Mouse (Mus musculus): Measurements from ENCODE around the gene Mnat1.
A peak's percentile ranks its signal among the peaks of the same experiment; 100 is the strongest.
"Not testable (repeated sequence)": the region's sequence is repeated elsewhere in the genome, so short reads cannot be mapped to it uniquely, and the experiment has no call there.

Gene Mnat1

DNA sequence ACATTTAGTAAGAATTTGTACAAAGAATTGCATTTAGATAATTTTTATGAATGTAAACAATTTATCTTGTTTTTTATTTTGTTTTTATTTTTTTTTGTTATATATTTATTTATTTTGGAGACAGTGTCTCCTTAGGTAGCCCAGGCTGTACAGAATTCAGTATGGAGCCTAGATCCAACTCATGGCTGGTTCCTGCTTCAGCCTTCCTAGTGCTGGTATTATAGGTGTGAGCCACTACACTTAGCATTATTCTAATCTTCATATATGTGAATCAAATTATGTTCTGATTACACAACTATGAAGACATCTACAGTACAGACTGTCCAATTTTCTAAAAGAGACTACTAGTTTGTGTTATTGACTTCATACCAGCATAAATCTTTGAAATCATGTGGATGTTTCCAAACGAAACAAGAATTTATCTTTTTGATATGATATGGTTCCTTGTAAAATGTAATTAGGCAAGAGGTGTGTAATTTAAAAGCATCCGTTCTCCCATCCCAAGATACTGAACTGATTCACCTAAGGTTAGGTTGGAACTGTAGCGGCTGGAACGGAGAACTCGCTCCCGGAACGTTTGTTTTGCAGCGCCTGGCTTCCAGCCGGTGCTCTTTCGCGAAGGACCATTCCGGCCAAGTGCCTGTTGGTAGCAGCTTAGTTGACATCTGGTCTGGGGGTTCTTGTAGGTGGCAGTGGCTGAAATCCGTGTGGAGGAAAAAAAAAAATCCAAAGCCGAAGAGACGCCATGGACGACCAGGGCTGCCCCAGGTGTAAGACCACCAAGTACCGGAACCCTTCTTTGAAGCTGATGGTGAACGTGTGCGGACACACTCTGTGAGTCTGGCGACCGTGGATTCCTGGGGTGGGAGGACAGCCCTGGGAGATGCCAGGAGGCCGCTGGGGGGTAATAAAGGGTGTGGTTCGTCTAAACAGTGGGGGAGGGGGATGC, at the start of gene Mnat1:
TSS of gene Mnat1 (plus strand) at position 625 of the 949 bp plus-strand sequence.
- peak; percentile 89 for DNase-seq

DNA sequence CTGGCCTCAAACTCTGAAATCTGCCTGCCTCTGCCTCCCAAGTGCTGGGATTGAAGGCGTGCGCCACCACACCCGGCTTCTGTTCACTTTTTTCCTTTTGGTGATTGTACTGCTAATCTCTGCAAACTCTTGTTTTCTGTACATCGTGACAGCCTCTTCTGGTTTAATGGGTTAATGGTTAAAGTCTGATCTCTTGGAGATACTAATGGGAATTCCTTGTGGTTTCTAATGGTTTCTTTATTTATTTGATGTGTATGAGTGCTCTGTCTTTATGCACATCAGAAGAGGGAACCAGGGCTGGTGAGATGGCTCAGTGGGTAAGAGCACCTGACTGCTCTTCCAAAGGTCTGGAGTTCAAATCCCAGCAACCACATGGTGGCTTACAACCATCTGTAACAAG, 41.7 kb upstream of the Mnat1 start:
- DNase-seq: not testable (repeated sequence)

DNA sequence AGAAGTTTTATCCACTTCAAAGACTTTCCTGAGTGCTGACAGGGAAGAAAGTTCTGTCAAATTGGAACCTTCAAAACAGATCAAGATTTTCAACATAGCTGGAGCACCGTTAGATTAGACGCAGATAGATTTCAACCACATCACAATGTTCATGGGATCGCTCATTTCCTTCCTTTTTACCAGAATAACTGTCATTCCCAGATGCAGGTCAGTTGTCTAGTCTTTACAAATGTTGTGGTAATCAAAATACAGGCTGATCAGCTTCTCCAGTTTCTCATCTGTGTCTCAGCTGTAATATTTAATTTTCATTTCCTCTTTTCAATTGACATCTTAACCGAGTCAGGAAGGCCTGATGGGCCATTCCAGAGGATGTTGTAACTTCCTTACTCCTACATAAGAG, 39.7 kb upstream of the Mnat1 start:
- DNase-seq: no peak

DNA sequence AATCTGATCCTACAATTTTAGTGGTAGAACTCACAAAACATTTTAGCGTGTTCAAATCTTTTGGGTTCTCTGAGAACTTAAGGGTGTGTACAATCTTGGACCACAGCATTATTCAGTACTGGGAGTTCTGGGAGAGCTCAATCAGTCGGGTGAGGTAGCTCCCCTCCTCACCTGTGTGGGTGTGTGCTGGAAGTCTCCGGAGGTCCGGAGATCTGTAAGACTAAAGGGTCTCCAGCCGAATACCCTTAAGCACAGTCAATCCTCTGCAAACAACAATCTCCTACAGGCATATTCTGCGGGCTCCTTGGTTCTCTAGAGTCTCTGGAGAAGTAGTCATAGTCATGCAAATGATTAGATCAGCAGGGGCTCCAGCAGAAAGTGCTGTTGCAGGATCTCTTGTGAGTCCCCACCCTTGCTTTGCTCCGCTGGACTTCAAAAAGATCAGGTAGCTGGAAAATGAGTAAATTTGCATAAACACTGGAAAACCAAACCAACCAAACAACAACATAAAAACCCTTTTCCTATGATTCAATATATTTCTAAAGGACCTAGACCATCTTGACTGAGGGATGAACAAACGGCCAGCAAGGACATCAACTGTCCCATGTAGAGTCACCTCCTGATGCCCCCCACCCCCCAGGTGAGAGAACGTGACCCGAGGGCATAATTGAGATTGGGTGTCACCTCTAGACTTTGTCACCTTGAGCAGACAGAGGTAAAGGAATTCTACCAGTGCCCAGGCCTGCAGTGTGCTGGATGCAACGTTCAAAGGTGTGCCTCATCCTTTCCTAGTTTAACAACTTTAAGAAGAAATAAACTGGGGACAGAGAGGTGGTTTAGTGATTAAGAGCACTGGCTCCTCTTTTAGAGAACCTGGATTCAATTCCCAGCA, 37.5 kb upstream of the Mnat1 start:
- DNase-seq: no peak

DNA sequence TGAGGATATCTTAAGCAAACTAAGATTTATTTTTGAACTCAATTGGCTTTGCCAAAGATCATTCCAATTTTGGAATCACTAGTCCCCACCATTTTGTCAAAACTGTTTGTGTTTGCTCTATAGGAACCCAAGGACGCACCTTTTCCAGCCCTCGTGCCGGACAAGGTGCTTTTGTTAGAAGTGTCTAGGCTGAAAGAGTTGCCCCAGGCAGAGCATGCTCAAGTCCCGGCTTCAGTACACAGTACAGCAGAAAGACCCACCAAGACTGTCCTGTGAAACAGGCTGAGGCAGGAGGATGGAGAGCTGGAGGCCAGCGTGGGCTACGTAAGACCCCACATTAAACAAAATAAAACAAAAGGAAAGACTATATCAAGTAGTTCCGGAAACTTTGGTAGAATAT, 36.4 kb upstream of the Mnat1 start:
- DNase-seq: no peak

DNA sequence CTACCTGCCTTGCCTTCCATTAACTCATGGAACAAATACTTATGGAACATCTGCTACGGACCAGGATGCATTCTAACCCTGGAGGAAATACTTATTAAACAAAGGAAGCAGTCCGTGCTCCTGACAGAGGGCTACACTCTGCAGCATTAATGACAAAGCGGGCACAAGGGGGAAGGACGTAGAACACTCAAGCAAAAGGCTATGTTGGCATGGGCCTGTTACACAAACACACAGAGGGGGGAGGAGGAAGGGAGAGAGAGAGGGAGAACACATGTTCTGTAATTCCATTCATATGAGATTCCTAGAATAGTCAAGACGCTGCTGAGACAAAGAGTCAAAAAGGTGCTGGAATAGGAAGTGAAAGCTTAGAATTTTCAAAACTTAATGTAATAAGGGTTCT, 35.0 kb upstream of the Mnat1 start:
- peak; percentile 20 for DNase-seq

DNA sequence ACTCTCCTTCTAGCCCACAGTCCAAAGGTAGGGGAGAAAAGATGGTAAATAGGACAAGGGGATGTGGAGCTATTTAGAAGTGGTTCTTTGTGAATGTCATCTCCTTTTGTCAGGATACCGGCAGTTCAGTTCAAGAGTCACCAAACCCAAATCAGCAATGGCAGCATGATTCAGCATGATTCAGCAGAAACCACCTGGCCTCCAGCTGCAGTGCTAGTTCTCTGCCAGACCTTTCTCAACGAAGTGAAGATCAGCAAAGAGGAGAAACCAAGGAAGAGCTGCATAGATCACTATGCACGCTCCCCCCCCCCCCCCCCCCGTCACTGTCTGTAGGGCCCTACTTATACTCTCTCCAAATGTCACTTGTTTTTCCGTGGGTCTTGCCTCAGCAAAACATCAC, 34.6 kb upstream of the Mnat1 start:
- no peak for DNase-seq

DNA sequence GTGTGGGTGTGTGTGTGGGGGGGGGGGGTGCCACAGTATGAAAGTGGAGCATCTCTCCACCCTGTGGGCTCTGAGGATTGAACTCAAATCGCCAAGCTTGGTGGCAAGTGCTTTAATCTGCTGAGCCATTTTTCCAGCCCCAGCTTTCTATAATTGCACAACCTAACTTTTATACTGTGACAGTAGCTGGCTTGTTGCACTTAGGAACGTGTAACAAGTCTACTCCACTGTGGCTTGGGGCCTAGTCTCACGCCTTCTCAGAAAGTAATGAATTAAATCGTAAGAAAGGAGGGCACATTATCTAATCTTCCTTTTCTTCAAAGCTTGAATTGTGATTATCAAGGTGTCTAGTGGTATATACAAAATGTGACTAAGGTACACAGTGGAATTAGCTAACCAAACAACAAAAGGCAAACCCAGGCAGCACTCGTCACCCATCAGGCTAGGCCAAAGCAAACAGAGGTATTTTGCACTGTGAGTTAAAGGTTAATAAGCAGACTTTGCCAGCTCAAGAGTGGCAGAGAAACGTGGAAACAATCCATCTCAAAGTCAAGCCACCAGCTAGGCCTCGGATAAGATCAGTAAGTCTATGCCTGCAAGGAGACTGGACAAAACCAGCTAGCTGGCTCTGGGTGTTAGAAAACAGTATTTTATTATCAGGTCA, 32.7 kb upstream of the Mnat1 start:
- DNase-seq: no peak

DNA sequence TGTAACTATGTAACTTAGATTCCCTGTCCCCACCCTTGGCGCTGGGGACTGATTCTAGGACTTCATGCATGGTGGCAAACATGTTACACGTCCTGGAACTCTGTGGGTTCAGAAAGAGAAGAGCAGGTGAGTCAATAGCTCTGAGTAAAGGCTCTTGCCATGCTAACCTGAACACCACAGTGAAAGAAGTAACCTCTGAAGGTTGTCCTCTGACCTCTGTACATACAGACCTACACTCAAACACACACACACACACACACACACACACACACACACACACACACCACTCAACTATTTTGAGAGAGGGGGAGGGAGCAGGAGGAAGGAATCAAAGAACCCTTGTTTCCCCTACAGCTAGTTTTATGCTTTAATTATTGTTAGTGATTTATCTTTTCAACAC, 29.3 kb upstream of the Mnat1 start:
- DNase-seq: no peak

DNA sequence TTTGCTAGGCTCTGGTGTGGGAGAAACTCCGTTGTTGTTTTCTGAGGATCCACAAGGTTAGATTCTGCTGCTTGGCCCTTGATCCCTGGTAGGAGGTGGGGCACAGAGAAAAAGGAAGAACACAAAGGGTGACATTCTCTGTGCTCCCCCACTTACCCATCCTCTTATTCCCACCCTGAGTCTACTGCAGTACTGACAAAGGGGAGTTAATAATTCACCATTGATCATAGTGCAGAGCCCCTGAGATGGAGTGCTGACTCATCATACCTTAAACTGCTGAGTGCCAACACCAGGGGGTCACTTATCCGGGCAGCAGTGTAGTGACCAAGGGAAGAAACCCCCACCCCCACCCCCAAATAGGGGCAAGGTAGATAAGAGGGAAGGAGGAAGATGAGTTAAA, 28.9 kb upstream of the Mnat1 start:
- no peak for DNase-seq

DNA sequence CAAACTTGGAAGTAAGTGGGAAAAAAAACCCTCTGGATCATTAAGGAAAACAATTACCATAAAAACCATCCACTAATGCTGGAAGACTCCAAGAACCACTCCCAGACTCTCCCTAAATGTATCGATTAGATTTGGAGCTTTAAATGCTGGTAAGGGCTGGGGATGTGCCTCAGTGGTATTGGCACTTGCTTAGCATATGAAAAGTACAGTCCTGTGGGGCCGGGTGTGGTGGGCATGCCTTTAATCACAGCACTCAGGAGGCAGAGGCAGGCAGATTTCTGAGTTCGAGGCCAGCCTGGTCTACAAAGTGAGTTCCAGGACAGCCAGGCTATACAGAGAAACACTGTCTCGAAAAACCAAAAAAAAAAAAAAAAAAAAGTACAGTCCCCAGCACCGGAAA, 27.3 kb upstream of the Mnat1 start:
- DNase-seq: not testable (repeated sequence)

DNA sequence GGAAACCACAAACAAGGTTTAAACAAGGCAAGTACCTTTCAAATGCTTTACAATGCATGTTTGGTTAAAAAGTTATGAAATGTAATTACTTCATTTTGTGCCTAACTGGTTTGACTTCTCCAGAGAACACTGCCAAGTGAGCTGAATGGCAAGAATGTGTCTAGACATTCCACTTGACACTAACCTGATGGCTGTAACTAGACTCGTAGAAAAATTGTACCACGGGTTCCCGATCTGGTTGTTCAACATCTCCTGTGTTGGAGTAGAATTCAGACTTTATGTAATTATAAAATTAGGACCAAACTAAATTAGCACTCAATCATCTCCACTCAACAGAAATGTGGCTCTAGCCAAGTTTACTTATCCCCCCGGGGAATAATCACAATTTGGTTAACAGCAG, 24.9 kb upstream of the Mnat1 start:
- no peak for DNase-seq

DNA sequence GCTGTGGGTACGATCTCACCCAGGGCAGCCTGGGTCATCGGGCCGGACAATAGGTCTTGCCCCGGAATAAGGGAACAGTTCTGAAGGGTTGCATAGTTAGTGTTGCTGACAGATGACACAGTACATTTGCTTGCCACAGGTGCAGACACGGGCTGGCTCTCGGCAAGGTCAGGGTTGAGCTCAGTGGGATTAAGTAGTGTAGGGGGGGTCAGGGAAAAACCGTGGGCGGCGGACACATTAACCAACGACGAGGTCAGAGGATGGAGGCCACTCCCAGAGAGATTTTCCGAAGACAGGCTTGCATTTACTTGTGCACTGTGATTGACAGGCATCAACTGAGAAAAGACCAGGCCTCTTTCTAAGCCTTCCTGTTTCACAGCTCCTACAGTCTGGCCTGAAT, 19.8 kb upstream of the Mnat1 start:
- DNase-seq: no peak

DNA sequence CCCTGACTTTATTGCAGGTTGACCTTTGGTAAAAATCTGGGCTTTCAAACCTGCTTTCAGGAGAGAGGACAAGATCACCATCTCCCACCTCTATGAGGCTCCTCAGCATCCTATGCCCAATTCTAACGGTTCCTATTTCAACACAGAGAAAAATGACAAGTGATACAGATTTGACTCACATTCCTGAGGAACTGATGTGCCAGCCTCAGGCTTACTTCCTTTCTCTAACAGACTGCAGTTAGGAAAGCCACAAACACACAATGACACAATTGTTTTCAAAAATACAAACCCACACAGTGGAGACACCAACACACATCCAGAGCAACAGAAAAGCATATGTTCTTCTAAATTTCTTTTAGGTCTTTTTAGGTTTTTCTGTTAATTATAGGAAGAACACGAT, 15.7 kb upstream of the Mnat1 start:
- DNase-seq: no peak

DNA sequence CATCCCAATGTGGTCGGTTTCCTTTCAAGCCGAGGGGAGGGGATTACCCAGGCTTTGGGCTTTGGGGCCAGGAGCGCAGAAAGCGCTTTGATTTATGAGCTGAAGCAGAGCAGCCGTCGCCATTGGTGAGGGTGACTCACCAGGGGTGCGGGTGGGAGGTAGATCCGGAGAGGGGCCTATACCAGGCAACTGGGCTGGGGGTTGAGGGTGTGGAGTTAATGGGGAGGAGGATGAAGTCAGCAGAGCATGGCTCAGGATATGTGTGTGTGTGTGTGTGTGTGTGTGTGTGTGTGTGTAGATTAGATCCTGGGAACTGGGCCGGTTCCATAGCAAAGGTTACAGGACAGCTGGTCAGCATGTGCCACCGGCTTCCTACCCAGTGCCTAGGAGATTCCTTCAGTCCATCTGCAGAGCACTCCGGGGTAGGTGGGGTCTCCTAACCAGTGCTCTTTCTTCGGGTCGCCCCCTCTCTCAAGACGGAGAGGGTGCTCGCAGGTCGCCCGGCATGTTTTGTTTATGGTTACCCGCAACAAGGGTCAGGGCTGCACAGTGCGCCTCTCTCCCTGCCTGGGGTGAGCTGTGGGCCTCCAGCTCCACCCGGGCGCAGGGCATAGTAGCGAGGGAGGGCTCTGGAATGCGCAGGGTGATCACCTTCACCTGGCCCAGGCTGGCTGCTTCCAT, 12.9 kb upstream of the Mnat1 start:
- peak; percentile 6 for DNase-seq

DNA sequence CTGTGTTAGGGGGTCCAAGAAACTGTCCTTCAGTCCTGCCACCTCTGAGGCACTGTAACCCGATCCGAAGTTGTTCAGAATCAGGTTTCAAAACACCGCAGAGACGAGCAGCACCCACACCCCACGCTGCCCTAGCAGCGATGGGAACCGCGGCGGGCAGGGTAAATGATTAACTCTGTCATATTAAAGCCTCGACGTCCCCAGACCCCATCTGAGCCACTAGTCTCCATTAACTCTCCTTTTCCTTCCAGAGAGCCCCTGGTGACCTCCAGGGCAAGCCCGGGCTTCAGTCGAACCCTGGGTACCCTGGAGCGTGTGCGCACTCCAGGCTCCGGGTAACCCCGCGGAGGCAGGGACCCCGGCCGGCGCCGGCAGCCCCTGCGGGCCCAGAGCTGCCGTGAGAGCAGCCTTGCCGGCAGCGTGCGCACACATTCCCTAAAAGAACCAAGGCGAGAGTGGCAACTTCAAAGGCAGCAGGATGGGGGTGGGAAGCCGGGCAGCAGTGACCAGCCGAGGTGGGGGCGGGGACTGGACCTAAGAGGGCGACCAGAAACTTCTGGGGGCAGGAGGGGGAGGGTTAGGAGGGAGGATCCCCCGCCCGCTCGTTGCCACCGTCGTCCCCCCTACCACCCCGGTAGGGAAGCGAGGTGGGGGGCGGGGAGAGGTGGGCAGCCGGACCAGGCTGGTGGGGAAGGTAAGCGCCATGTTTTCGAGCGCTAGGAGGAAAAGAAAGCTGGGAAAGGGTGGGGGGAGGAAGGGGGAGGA, 11.8 kb upstream of the Mnat1 start:
- peak; percentile 51 for DNase-seq

DNA sequence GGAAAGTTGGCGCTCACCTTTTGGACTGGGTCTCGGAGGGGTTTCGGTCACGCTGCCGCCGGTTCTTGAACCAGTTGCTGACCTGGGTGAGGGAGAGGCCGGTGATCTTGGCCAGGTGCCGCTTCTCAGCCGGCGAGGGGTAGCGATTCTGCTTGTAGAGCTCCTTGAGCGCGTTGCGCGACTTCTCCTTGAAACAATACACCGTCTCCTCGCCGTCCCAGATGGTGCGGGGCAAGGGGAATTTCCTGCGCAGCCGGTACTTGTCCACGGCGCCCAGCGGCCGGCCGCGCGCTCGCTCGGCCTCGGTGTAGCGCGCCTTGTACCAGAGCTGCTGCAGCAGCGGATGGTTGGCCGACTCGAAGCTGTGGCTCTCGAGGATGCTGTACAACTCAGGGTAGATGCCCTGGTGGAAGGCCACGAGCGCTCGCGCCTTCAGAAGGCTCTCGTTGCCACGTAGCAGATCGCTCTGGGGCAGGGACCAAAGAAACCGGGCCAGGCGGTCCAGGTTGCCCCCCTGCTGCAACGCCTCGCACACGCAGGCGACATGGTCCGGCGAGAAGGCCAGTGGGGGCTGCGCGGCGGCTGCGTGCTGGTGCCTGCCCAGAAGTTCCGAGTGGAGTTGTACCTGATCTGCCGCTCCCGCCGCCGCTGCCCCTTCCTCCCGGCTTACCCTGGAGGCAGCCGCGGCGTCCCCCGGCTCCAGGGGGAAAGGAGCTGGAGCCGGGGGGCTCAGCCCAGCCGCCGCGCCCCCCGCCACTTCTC, 11.0 kb upstream of the Mnat1 start:
- peak; percentile 53 for DNase-seq

DNA sequence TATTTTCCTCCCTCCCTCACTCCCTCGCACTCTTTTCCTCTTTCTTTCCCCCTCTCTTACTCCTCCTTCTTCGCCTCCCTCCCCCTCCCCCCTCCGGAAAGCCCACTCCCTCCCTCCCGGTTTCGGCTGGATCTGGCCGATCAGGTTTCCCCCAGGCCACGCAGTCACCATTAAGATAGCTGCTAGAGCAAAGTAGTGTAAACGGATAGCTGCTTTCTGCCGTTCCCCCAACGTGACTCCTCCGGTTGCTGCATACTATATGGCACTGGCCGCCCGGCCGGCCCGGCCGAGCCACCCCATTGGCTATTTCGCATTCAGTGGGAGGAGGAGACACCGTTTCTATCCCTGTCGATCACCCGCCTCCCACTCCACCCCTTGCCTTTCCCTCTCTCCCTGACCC, 10.3 kb upstream of the Mnat1 start, which contains the start of gene Six4:
TSS of gene Six4 (minus strand) at position 261 of the 400 bp plus-strand sequence.
- DNase-seq: peak; percentile 77

DNA sequence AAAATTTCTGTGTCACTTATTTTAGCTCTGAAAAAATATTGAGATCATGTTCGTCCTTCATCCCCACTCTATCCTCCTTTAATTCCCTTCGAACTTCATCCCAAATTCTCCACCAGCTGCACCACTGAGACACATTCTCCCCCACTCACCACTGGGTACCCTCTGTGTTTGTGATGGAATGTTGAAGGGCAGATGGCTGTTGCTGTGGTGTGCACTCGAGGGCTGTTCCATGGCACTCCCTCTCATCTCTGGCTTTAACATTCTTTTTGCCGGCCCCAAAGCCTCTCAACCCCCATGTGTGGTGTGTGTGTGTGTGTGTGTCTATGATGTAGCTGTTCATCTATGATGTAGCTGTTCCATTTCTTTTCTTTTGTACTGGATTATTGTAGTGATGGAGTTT, 1.7 kb downstream of the Mnat1 start:
- DNase-seq: no peak

DNA sequence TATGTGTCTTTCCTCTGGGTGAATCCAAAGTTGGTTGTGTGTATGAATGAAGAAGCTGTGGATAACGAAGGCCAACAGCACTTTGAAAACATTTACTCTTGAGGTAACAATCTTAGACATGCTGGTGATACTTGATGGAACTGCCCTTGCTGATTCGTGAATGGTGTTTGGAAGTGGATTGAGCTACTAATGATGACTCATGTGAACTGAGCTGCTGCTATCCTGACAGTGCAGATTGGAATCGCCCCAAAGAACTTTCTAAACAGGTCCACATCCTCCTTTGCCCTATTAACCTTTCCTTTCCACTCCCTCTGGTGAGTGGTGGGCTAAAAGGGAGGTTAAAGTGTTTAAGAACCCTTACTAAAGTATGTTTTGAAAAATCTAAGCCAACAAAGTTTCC, 17.2 kb downstream of the Mnat1 start:
- no peak for DNase-seq

DNA sequence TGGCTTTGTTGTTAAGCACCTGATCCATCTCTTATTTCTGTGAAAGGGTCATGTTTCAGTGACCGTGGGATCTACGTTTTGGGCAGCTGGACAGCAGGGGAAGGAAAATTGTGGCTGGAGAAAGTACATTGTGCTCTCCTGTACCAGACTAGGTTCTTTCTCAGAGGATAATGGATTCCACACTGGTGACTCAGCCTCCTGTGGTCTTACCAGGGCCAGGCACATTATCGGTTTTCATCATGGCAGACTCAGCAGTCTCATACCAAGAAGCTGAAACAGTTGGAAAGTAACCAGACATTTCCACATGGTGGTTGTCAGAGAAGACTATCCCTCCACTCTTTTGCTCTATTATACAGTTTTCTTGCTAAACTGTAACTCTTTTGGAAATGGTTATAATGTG, 23.7 kb downstream of the Mnat1 start:
- no peak for DNase-seq
